Mouse (Mus musculus) MEL (cell line): Measurements from ENCODE around the gene Rasgef1b. TPM values are rescaled to one million over a fixed set of nuclear protein-coding genes. Genes with fewer than 3 reads are reported as not detected.

Experiments
- DNase-seq: peaks from one replicate; pipeline ENCODE4 v3.0.0; 2011; ENCODE audit warnings: low read depth, low spot score
- H3K27ac ChIP-seq: 2 replicates; pipeline ENCODE4 v1.5.1; 2012; ENCODE audit warnings: low read depth, mild to moderate bottlenecking, control low read depth, low read length, moderate library complexity; ENCODE audit not compliant: control insufficient read depth
- H3K27me3 ChIP-seq, 2 experiments: fragments of 150-350 bp in 1 of 2; sonication (generic) in 1 of 2; 2 replicates each; pipeline ENCODE4 v1.6.1; 2012; ENCODE audit warnings: low read length in 2 of 2, mild to moderate bottlenecking in 2 of 2, improper control_type of control experiment in 1 of 2, moderate library complexity in 1 of 2; ENCODE audit not compliant: insufficient read depth in 2 of 2, control insufficient read depth in 1 of 2
- H3K36me3 ChIP-seq, 2 experiments: 2 replicates each; pipeline ENCODE4 v1.6.1; 2012 to 2014; ENCODE audit warnings: low read length in 2 of 2, improper control_type of control experiment in 1 of 2, inconsistent platforms in 1 of 2, mild to moderate bottlenecking in 1 of 2; ENCODE audit not compliant: insufficient read depth in 2 of 2, control insufficient read depth in 1 of 2
- H3K4me1 ChIP-seq, 2 experiments: fragments of 150-350 bp in 1 of 2; sonication (generic) in 1 of 2; 2 replicates each; pipeline ENCODE4 v1.6.1; 2012; ENCODE audit warnings: low read length in 2 of 2, improper control_type of control experiment in 1 of 2, mild to moderate bottlenecking in 1 of 2; ENCODE audit not compliant: insufficient read depth in 2 of 2, control insufficient read depth in 1 of 2
- H3K4me3 ChIP-seq, 2 experiments: fragments of 150-350 bp in 1 of 2; sonication (generic) in 1 of 2; 2 replicates each; pipeline ENCODE4 v1.5.1; 2012; ENCODE audit warnings: low read depth in 2 of 2, low read length in 2 of 2, mild to moderate bottlenecking in 2 of 2, moderate library complexity in 2 of 2, control low read depth in 1 of 2, improper control_type of control experiment in 1 of 2; ENCODE audit not compliant: control insufficient read depth in 1 of 2, insufficient read depth in 1 of 2
- H3K79me2 ChIP-seq: 2 replicates; pipeline ENCODE4 v1.6.1; 2012; ENCODE audit warnings: mild to moderate bottlenecking, low read length, moderate library complexity; ENCODE audit not compliant: control insufficient read depth, poor library complexity, insufficient read depth
- H3K9ac ChIP-seq: 2 replicates; pipeline ENCODE4 v1.6.1; 2012; ENCODE audit warnings: low read depth, mild to moderate bottlenecking, control low read depth, low read length, moderate library complexity; ENCODE audit not compliant: control insufficient read depth, poor library complexity, severe bottlenecking
- H3K9me3 ChIP-seq: fragments of 150-350 bp; sonication (generic); replicated peaks from 2 replicates; pipeline ENCODE4 v1.6.1; 2012; ENCODE audit warnings: mild to moderate bottlenecking, low read length, improper control_type of control experiment, moderate library complexity; ENCODE audit not compliant: insufficient read depth
- BHLHE40 ChIP-seq: IDR thresholded peaks from 2 replicates; pipeline ENCODE4 v1.6.1; 2012; ENCODE audit warnings: low read depth, mild to moderate bottlenecking, inconsistent platforms, low read length, improper control_type of control experiment, borderline replicate concordance
- CHD1 ChIP-seq: IDR thresholded peaks from 2 replicates; pipeline ENCODE4 v1.6.1; 2012; ENCODE audit warnings: low read depth, mild to moderate bottlenecking, inconsistent platforms, low read length, improper control_type of control experiment
- CHD2 ChIP-seq: IDR thresholded peaks from 2 replicates; pipeline ENCODE4 v1.6.1; 2011; ENCODE audit warnings: low read length, improper control_type of control experiment
- E2F4 ChIP-seq: IDR thresholded peaks from 2 replicates; pipeline ENCODE4 v1.6.1; 2011; ENCODE audit warnings: low read depth, low read length, improper control_type of control experiment, borderline replicate concordance
- ELF1 ChIP-seq: IDR thresholded peaks from 2 replicates; pipeline ENCODE4 v1.6.1; 2014; ENCODE audit warnings: low read depth, mild to moderate bottlenecking, inconsistent platforms, low read length, improper control_type of control experiment, moderate library complexity
- EP300 ChIP-seq, 2 experiments: IDR thresholded peaks; 2 replicates each; pipeline ENCODE4 v1.6.1; 2011; ENCODE audit warnings: improper control_type of control experiment in 2 of 2, low read length in 2 of 2, low read depth in 1 of 2, mild to moderate bottlenecking in 1 of 2
- GABPA ChIP-seq: IDR thresholded peaks from 2 replicates; pipeline ENCODE4 v1.6.1; 2012; ENCODE audit warnings: low read depth, mild to moderate bottlenecking, inconsistent platforms, low read length, improper control_type of control experiment, moderate library complexity
- GATA1 ChIP-seq: IDR thresholded peaks from 2 replicates; pipeline ENCODE4 v1.6.1; 2011; ENCODE audit warnings: low read depth, low read length, improper control_type of control experiment
- JUND ChIP-seq: IDR thresholded peaks from 2 replicates; pipeline ENCODE4 v1.6.1; 2011; ENCODE audit warnings: low read depth, mild to moderate bottlenecking, improper control_type of control experiment, low read length
- KAT2A ChIP-seq: conservative IDR thresholded peaks from 2 replicates; pipeline ENCODE4 v1.6.1; 2012; ENCODE audit warnings: low read depth, low read length, improper control_type of control experiment, inconsistent platforms
- MAX ChIP-seq: IDR thresholded peaks from 2 replicates; pipeline ENCODE4 v1.6.1; 2011; ENCODE audit warnings: low read length, improper control_type of control experiment
- MAZ ChIP-seq: IDR thresholded peaks from 2 replicates; pipeline ENCODE4 v1.6.1; 2012; ENCODE audit warnings: low read depth, mild to moderate bottlenecking, inconsistent platforms, low read length, improper control_type of control experiment
- MEF2A ChIP-seq: IDR thresholded peaks from 2 replicates; pipeline ENCODE4 v1.6.1; 2014; ENCODE audit warnings: low read depth, mild to moderate bottlenecking, inconsistent platforms, low read length, improper control_type of control experiment; ENCODE audit not compliant: poor library complexity, insufficient replicate concordance, severe bottlenecking; ENCODE audit errors: extremely low read depth
- MXI1 ChIP-seq: IDR thresholded peaks from 2 replicates; pipeline ENCODE4 v1.6.1; 2011; ENCODE audit warnings: mild to moderate bottlenecking, low read depth, low read length, improper control_type of control experiment
- MYB ChIP-seq: IDR thresholded peaks from 2 replicates; pipeline ENCODE4 v1.6.1; 2011; ENCODE audit warnings: mild to moderate bottlenecking, low read depth, low read length, improper control_type of control experiment
- POLR2AphosphoS5 ChIP-seq: IDR thresholded peaks from 2 replicates; pipeline ENCODE4 v1.6.1; 2012; ENCODE audit warnings: low read depth, borderline replicate concordance, mild to moderate bottlenecking, inconsistent platforms, low read length, moderate library complexity, mixed read lengths
- SIN3A ChIP-seq: IDR thresholded peaks from 2 replicates; pipeline ENCODE4 v1.6.1; 2012; ENCODE audit warnings: low read length, improper control_type of control experiment, inconsistent platforms
- SMC3 ChIP-seq: IDR thresholded peaks from 2 replicates; pipeline ENCODE4 v1.6.1; 2011; ENCODE audit warnings: low read depth, low read length, improper control_type of control experiment
- TBP ChIP-seq: IDR thresholded peaks from 2 replicates; pipeline ENCODE4 v1.8.0; 2011; ENCODE audit warnings: low read depth, low read length, improper control_type of control experiment
- TCF12 ChIP-seq: IDR thresholded peaks from 2 replicates; pipeline ENCODE4 v1.6.1; 2014; ENCODE audit warnings: low read depth, mild to moderate bottlenecking, inconsistent platforms, low read length, improper control_type of control experiment, moderate library complexity
- UBTF ChIP-seq: IDR thresholded peaks from 2 replicates; pipeline ENCODE4 v1.6.1; 2012; ENCODE audit warnings: low read depth, mild to moderate bottlenecking, inconsistent platforms, low read length, improper control_type of control experiment, moderate library complexity, borderline replicate concordance; ENCODE audit not compliant: insufficient read depth
- USF1 ChIP-seq: IDR thresholded peaks from 2 replicates; pipeline ENCODE4 v1.6.1; 2014; ENCODE audit warnings: low read depth, mild to moderate bottlenecking, inconsistent platforms, low read length, improper control_type of control experiment, moderate library complexity
- ZC3H11A ChIP-seq: IDR thresholded peaks from 2 replicates; pipeline ENCODE4 v1.6.1; 2012; ENCODE audit warnings: low read depth, mild to moderate bottlenecking, inconsistent platforms, low read length, improper control_type of control experiment
- ZMIZ1 ChIP-seq: IDR thresholded peaks from 2 replicates; pipeline ENCODE4 v1.6.1; 2012; ENCODE audit warnings: low read depth, mild to moderate bottlenecking, inconsistent platforms, low read length, improper control_type of control experiment, moderate library complexity
- ZNF384 ChIP-seq: IDR thresholded peaks from 2 replicates; pipeline ENCODE4 v1.6.1; 2012; ENCODE audit warnings: low read depth, mild to moderate bottlenecking, inconsistent platforms, low read length, improper control_type of control experiment
- polyA plus RNA-seq, 2 experiments: library from polyadenylated mRNA; stranded (reverse) in 1 of 2; unstranded in 1 of 2; fragments of >175 nt in 1 of 2; fragments of >200 nt in 1 of 2; gene quantifications; 2 replicates each; pipeline versions ENCODE4 v1.2.1 to v1.2.4; 2012; ENCODE audit warnings: low replicate concordance in 2 of 2, low read depth in 1 of 2; ENCODE audit not compliant: insufficient read length in 2 of 2, insufficient read depth in 1 of 2, missing spikeins in 1 of 2
- total RNA-seq: library from RNA; depleted of rRNA; stranded (reverse); fragments of 300-350 nt; gene quantifications from 2 replicates; pipeline ENCODE4 v1.2.3, GENCODE M21; 2012

Gene Rasgef1b
- total and polyA plus RNA-seq, 3 experiments = not detected

DNA sequence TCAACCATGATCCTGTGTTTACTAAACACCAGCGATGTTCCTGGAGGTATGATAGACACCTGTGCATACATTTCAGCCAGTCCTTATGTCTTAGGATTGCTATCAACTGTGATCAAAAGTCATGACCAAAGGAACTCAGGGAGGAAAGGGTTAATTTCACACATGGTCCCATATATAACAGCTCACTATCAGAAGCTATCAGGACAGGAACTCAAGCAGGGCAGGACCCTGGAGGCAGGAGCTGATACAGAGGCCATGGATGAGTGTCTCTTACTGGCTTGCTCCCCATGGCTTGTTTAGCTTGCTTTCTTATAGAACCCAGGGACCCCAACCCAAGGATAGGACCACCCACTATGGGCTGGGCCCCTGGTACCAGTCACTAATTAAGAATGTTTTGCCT is 95.3 kb downstream of the Rasgef1b start:
- Histone ChIP-seq H3K79me2 (no peaks in the 10 kb centered on the region), H3K27me3 (no peaks in the 10 kb centered on the region), H3K36me3 (no peaks in the 10 kb centered on the region), H3K4me1 (no peaks in the 10 kb centered on the region), H3K27ac (no peak overlapping the region), H3K9me3 (no peaks in the 10 kb centered on the region), H3K4me3 (no peak overlapping the region), H3K9ac (no peak overlapping the region)
- TF ChIP-seq GABPA = no peak
- TF ChIP-seq KAT2A = no peak
- no peak for TF ChIP-seq E2F4
- no peak for TF ChIP-seq MEF2A
- TF ChIP-seq TBP = no peak
- no peak for TF ChIP-seq BHLHE40
- TF ChIP-seq SIN3A = no peak
- no peak for TF ChIP-seq USF1
- no peak for TF ChIP-seq SMC3
- DNase-seq = no peak

DNA sequence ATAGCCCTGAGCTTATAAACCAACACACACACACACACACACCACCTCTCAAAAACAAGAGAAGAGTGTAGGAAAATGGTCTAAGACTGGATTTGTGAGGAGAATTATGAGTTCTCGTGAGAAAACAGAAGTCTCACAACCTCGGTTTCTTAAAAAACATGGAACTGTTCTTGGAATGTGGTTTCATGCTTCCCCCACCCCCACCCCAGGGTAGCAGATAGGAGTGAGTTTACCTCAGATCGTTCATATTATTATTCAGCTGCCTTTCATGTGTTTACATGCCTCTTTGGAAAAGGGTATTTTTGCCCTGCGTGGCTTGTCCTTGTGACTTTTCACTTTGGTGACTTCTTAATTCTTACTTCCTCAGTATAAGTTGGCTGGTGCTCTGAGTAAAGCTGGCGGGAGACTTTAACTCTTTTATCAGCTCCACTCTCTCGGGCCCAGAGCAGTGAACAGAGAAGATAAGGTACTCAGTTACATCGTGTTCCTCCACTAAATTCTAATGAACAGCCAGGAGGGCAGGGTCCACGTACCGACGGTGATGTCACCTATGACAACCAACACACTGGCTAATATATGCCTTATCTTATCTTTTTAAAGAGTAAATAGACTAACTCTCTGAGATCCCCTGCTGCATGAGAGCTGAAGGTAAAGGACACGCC is 96.1 kb downstream of the Rasgef1b start:
- H3K9ac ChIP-seq = no peak overlapping the region
- no peak for DNase-seq
- no peaks in the 10 kb centered on the region for H3K79me2 ChIP-seq
- H3K27me3 ChIP-seq = no peaks in the 10 kb centered on the region
- TF ChIP-seq EP300 (IDR thresholded peaks at IDR 0.05; ENCODE audit: low read depth in 1 of 2, low read length in 2 of 2) = no peak
- TF ChIP-seq CHD2 = no peak
- TF ChIP-seq ZMIZ1 = no peak
- TF ChIP-seq ELF1 = no peak
- TF ChIP-seq SMC3 = no peak
- TF ChIP-seq UBTF = no peak
- TF ChIP-seq MAX = no peak
- TF ChIP-seq CHD1 = no peak
- TF ChIP-seq MEF2A = no peak
- no peak for TF ChIP-seq GATA1
- TF ChIP-seq POLR2AphosphoS5 = no peak
- no peak for TF ChIP-seq ZC3H11A
- TF ChIP-seq MYB = no peak
- TF ChIP-seq JUND = no peak
- no peak for TF ChIP-seq TCF12
- no peak for TF ChIP-seq MXI1
- TF ChIP-seq ZNF384 = no peak
- TF ChIP-seq GABPA = no peak
- TF ChIP-seq MAZ = no peak
- no peaks in the 10 kb centered on the region for H3K36me3 ChIP-seq
- no peak overlapping the region for H3K27ac ChIP-seq
- H3K4me1 ChIP-seq = no peaks in the 10 kb centered on the region
- H3K9me3 ChIP-seq = no peaks in the 10 kb centered on the region
- no peak overlapping the region for H3K4me3 ChIP-seq
